Mouse (Mus musculus) CH12.LX (cell line): Measurements from ENCODE around the gene Fam240b. TPM values are rescaled to one million over a fixed set of nuclear protein-coding genes. Genes with fewer than 3 reads are reported as not detected.

Experiments used
- DNase-seq: peaks from one replicate; pipeline ENCODE4 v3.0.0-alpha.2; 2013; ENCODE audit errors: extremely low read depth
- H3K27ac ChIP-seq: 2 replicates; pipeline ENCODE4 v1.5.1; 2012; ENCODE audit warnings: low read depth, mild to moderate bottlenecking, control low read depth, moderate library complexity; ENCODE audit not compliant: insufficient read depth
- H3K27me3 ChIP-seq: replicated peaks from 2 replicates; pipeline ENCODE3; 2012; ENCODE audit warnings: inconsistent platforms
- H3K36me3 ChIP-seq, 2 experiments: replicated peaks in 1 of 2; 2 replicates each; pipeline versions ENCODE3 to v1.6.1; 2012; ENCODE audit warnings: inconsistent platforms in 1 of 2, low read length in 1 of 2, mild to moderate bottlenecking in 1 of 2, mixed read lengths in 1 of 2, moderate library complexity in 1 of 2; ENCODE audit not compliant: control insufficient read depth in 1 of 2, insufficient read depth in 1 of 2
- H3K4me1 ChIP-seq, 2 experiments: 2 replicates each; pipeline ENCODE4 v1.6.1; 2012; ENCODE audit warnings: inconsistent platforms in 1 of 2, moderate library complexity in 1 of 2; ENCODE audit not compliant: insufficient read depth in 2 of 2, control insufficient read depth in 1 of 2
- H3K4me2 ChIP-seq: 2 replicates; pipeline ENCODE4 v1.6.1; 2012; ENCODE audit warnings: low read depth, mild to moderate bottlenecking, control low read depth; ENCODE audit not compliant: poor library complexity, insufficient read depth, severe bottlenecking
- H3K4me3 ChIP-seq, 3 experiments: fragments of 150-350 bp in 1 of 3; sonication (generic) in 1 of 3; replicated peaks in 1 of 3; 2 replicates each; pipeline versions ENCODE3 to v1.5.1; 2011 to 2012; ENCODE audit warnings: low read depth in 2 of 3, low read length in 2 of 3, mild to moderate bottlenecking in 2 of 3, moderate library complexity in 2 of 3, control low read depth in 1 of 3, improper control_type of control experiment in 1 of 3, inconsistent platforms in 1 of 3, mixed read lengths in 1 of 3; ENCODE audit not compliant: poor library complexity in 1 of 3
- H3K79me2 ChIP-seq: replicated peaks from 2 replicates; pipeline ENCODE4 v1.6.1; 2012; ENCODE audit warnings: mild to moderate bottlenecking, moderate library complexity; ENCODE audit not compliant: control insufficient read depth, poor library complexity, insufficient read depth, severe bottlenecking; ENCODE audit errors: extremely low read depth
- H3K9ac ChIP-seq: 2 replicates; pipeline ENCODE4 v1.6.1; 2012; ENCODE audit warnings: low read depth, mild to moderate bottlenecking, control low read depth, moderate library complexity; ENCODE audit not compliant: insufficient read depth
- H3K9me3 ChIP-seq: replicated peaks from 2 replicates; pipeline ENCODE3; 2012; ENCODE audit warnings: low read length, inconsistent platforms, mixed read lengths
- BHLHE40 ChIP-seq: IDR thresholded peaks from 2 replicates; pipeline ENCODE4 v1.6.1; 2011; ENCODE audit warnings: mild to moderate bottlenecking, low read depth, low read length, improper control_type of control experiment
- CTCF ChIP-seq, 2 experiments: IDR thresholded peaks in 1 of 2; conservative IDR thresholded peaks in 1 of 2; 2 replicates each; pipeline ENCODE4 v1.5.1; 2011 to 2012; ENCODE audit warnings: low read depth in 2 of 2, low read length in 2 of 2, improper control_type of control experiment in 1 of 2, inconsistent platforms in 1 of 2, mild to moderate bottlenecking in 1 of 2, moderate library complexity in 1 of 2
- ELF1 ChIP-seq: IDR thresholded peaks from 2 replicates; pipeline ENCODE4 v1.6.1; 2014; ENCODE audit warnings: low read depth, mild to moderate bottlenecking, inconsistent platforms, low read length, improper control_type of control experiment
- EP300 ChIP-seq: IDR thresholded peaks from 2 replicates; pipeline ENCODE4 v1.6.1; 2011; ENCODE audit warnings: low read length, improper control_type of control experiment
- GABPA ChIP-seq: IDR thresholded peaks from 2 replicates; pipeline ENCODE4 v1.6.1; 2012; ENCODE audit warnings: low read depth, low read length, improper control_type of control experiment, inconsistent platforms; ENCODE audit not compliant: insufficient replicate concordance
- IRF4 ChIP-seq: IDR thresholded peaks from 2 replicates; pipeline ENCODE4 v1.6.1; 2014; ENCODE audit warnings: low read depth, mild to moderate bottlenecking, inconsistent platforms, low read length, improper control_type of control experiment
- JUN ChIP-seq: IDR thresholded peaks from 2 replicates; pipeline ENCODE4 v1.6.1; 2011; ENCODE audit warnings: low read depth, mild to moderate bottlenecking, low read length, improper control_type of control experiment, moderate library complexity; ENCODE audit not compliant: insufficient read depth
- JUND ChIP-seq: conservative IDR thresholded peaks from 2 replicates; pipeline ENCODE4 v1.6.1; 2011; ENCODE audit warnings: low read depth, low read length, improper control_type of control experiment
- MAFK ChIP-seq: IDR thresholded peaks from 2 replicates; pipeline ENCODE4 v1.6.1; 2011; ENCODE audit warnings: low read length, improper control_type of control experiment; ENCODE audit not compliant: insufficient replicate concordance
- MAZ ChIP-seq: IDR thresholded peaks from 2 replicates; pipeline ENCODE4 v1.6.1; 2012; ENCODE audit warnings: low read depth, mild to moderate bottlenecking, inconsistent platforms, low read length, improper control_type of control experiment, moderate library complexity
- MEF2A ChIP-seq: IDR thresholded peaks from 2 replicates; pipeline ENCODE4 v1.6.1; 2014; ENCODE audit warnings: low read depth, mild to moderate bottlenecking, inconsistent platforms, low read length, improper control_type of control experiment, borderline replicate concordance
- MXI1 ChIP-seq: IDR thresholded peaks from 2 replicates; pipeline ENCODE4 v1.6.1; 2011; ENCODE audit warnings: mild to moderate bottlenecking, low read depth, low read length, improper control_type of control experiment
- NELFE ChIP-seq: IDR thresholded peaks from 2 replicates; pipeline ENCODE4 v1.6.1; 2011; ENCODE audit warnings: low read depth, low read length, improper control_type of control experiment
- NRF1 ChIP-seq: IDR thresholded peaks from 2 replicates; pipeline ENCODE4 v1.6.1; 2014; ENCODE audit warnings: low read depth, mild to moderate bottlenecking, inconsistent platforms, low read length, improper control_type of control experiment, moderate library complexity
- POLR2A ChIP-seq: IDR thresholded peaks from 2 replicates; pipeline ENCODE4 v1.6.1; 2011; ENCODE audit warnings: low read depth, mild to moderate bottlenecking, improper control_type of control experiment, low read length
- POLR2AphosphoS2 ChIP-seq: IDR thresholded peaks from 2 replicates; pipeline ENCODE4 v1.6.1; 2011; ENCODE audit warnings: low read depth, low read length, improper control_type of control experiment
- RCOR1 ChIP-seq: conservative IDR thresholded peaks from 2 replicates; pipeline ENCODE4 v1.6.1; 2012; ENCODE audit warnings: low read depth, mild to moderate bottlenecking, inconsistent platforms, low read length, improper control_type of control experiment
- SIN3A ChIP-seq: IDR thresholded peaks from 2 replicates; pipeline ENCODE4 v1.6.1; 2012; ENCODE audit warnings: low read length, improper control_type of control experiment, inconsistent platforms
- SMC3 ChIP-seq: IDR thresholded peaks from 2 replicates; pipeline ENCODE4 v1.6.1; 2011; ENCODE audit warnings: low read depth, low read length, improper control_type of control experiment
- TBP ChIP-seq: conservative IDR thresholded peaks from 2 replicates; pipeline ENCODE4 v1.6.1; 2011; ENCODE audit warnings: low read depth, low read length, improper control_type of control experiment
- USF2 ChIP-seq: conservative IDR thresholded peaks from 2 replicates; pipeline ENCODE4 v1.6.1; 2011; ENCODE audit warnings: low read depth, low read length, improper control_type of control experiment
- ZMIZ1 ChIP-seq: IDR thresholded peaks from 2 replicates; pipeline ENCODE4 v1.6.1; 2012; ENCODE audit warnings: low read depth, mild to moderate bottlenecking, inconsistent platforms, low read length, improper control_type of control experiment
- dilution Hi-C: fragments of 300-500 bp; cut with MboI; formaldehyde crosslinking; loops from 2 replicates; pipeline ENCODE4 v1.14.3; 2020; ENCODE audit warnings: low sequenced_read_pairs; ENCODE audit not compliant: extremely low pct_unique_long_range_greater_than_20kb, extremely low pct_ligation_motif_present
- in situ Hi-C: fragments of 300-500 bp; cut with MboI; formaldehyde crosslinking; loops from 3 replicates; pipeline ENCODE4 v1.14.3; 2019; ENCODE audit warnings: low sequenced_read_pairs, low pct_ligation_motif_present, low pct_unique_long_range_greater_than_20kb, mixed read lengths
- polyA plus RNA-seq: library from polyadenylated mRNA; unstranded; fragments of >175 nt; gene quantifications from 2 replicates; pipeline ENCODE4 v1.2.1, GENCODE M21; 2012; ENCODE audit warnings: low read depth; ENCODE audit not compliant: insufficient read length
- total RNA-seq, 2 experiments: library from RNA; depleted of rRNA; stranded (reverse); fragments of 300-350 nt in 1 of 2; fragments of >200 nt in 1 of 2; gene quantifications; 2 replicates each; pipeline ENCODE4 v1.2.3; 2012 to 2014

Gene Fam240b
- total and polyA plus RNA-seq, 3 experiments, result not detected

- no peak overlapping the region for H3K9ac ChIP-seq
- no peaks in the 10 kb centered on the region for H3K79me2 ChIP-seq
- TF ChIP-seq EP300, result no peak
- TF ChIP-seq SIN3A, result no peak
- TF ChIP-seq RCOR1, result no peak
- no peak for TF ChIP-seq USF2
- TF ChIP-seq IRF4, result no peak
- no peak for TF ChIP-seq MAFK
- no peak for TF ChIP-seq MXI1
- no peak for TF ChIP-seq NELFE
- TF ChIP-seq NRF1, result no peak
- no peak for TF ChIP-seq TBP
- in situ Hi-C loops (no loop called here), dilution Hi-C loops (no loop called here)
- no peak overlapping the region for H3K27ac ChIP-seq
- no peak overlapping the region for H3K4me2 ChIP-seq
- no peaks in the 10 kb centered on the region for H3K27me3 ChIP-seq
- H3K4me1 ChIP-seq, result no peaks in the 10 kb centered on the region
- DNase-seq, result no peak
- no peak overlapping the region for H3K4me3 ChIP-seq
- H3K9me3 ChIP-seq, result no peaks in the 10 kb centered on the region
- no peaks in the 10 kb centered on the region for H3K36me3 ChIP-seq
Measured at GRCm38 (mm10) chr13:64526515-64527285, 29.1 kb upstream of the Fam240b start.

GRCm38 (mm10) chr13:64514247-64514646, 16.7 kb upstream of the Fam240b start:
- Histone ChIP-seq H3K79me2 (no peaks in the 10 kb centered on the region), H3K27me3 (no peaks in the 10 kb centered on the region), H3K4me1 (no peaks in the 10 kb centered on the region), H3K9me3 (no peaks in the 10 kb centered on the region), H3K4me3 (no peak overlapping the region), H3K4me2 (no peak overlapping the region), H3K27ac (no peak overlapping the region), H3K9ac (no peak overlapping the region), H3K36me3 (no peaks in the 10 kb centered on the region)
- dilution Hi-C loops (no loop called here), in situ Hi-C loops (no loop called here)
- no peak for DNase-seq
- TF ChIP-seq POLR2A (no peak), MAZ (no peak), CTCF (conservative IDR thresholded peaks at IDR 0.05 in 1 of 2, IDR thresholded peaks at IDR 0.05 in 1 of 2; ENCODE audit: low read depth in 2 of 2, low read length in 2 of 2) (no peak), TBP (no peak), GABPA (no peak), ZMIZ1 (no peak), MAFK (no peak), JUND (no peak), POLR2AphosphoS2 (no peak), NELFE (no peak), ELF1 (no peak), IRF4 (no peak), MEF2A (no peak), USF2 (no peak), JUN (no peak), SMC3 (no peak), BHLHE40 (no peak)
